Mouse (Mus musculus): Measurements from ENCODE around the gene Ift81. TPM values are rescaled to one million over a fixed set of nuclear protein-coding genes. Genes with fewer than 3 reads are reported as not detected.
"Not testable (repeated sequence)": the region's sequence is repeated elsewhere in the genome, so short reads cannot be mapped to it uniquely, and the experiment has no call there.

Ift81 gene
- 0.93 and 2.7 TPM in 2 replicates for total RNA-seq (2017)

- ATAC-seq (ENCODE audit: extremely low read depth, insufficient number of reproducible peaks, low FRiP score, poor library complexity, severe bottlenecking): peak; percentile 93
These were observed at the start of gene Ift81 for GRCm38 (mm10) chr5:122613908-122614732. Gene Ift81, minus strand, starts transcription at chr5:122614518.

- ATAC-seq (ENCODE audit: extremely low read depth, insufficient number of reproducible peaks, low FRiP score, poor library complexity, severe bottlenecking): no peak
These were observed 48.2 kb upstream of the Ift81 start for GRCm38 (mm10) chr5:122662501-122662900.

- no peak for ATAC-seq (ENCODE audit: extremely low read depth, insufficient number of reproducible peaks, low FRiP score, poor library complexity, severe bottlenecking)
These were observed 42.5 kb upstream of the Ift81 start for GRCm38 (mm10) chr5:122656808-122657207.

- ATAC-seq (ENCODE audit: extremely low read depth, insufficient number of reproducible peaks, low FRiP score, poor library complexity, severe bottlenecking): no peak
These were observed 39.9 kb upstream of the Ift81 start for GRCm38 (mm10) chr5:122654268-122654573.

- ATAC-seq (ENCODE audit: extremely low read depth, insufficient number of reproducible peaks, low FRiP score, poor library complexity, severe bottlenecking): no peak; the same call in 1 of the 2 replicates
These were observed 39.3 kb upstream of the Ift81 start for GRCm38 (mm10) chr5:122653446-122654267.

- peak; percentile 26; the same call in 1 of the 2 replicates for ATAC-seq (ENCODE audit: extremely low read depth, insufficient number of reproducible peaks, low FRiP score, poor library complexity, severe bottlenecking)
These were observed 38.8 kb upstream of the Ift81 start for GRCm38 (mm10) chr5:122653112-122653445.

- no peak for ATAC-seq (ENCODE audit: extremely low read depth, insufficient number of reproducible peaks, low FRiP score, poor library complexity, severe bottlenecking)
These were observed 38.2 kb upstream of the Ift81 start for GRCm38 (mm10) chr5:122652506-122652905.

- no peak for ATAC-seq (ENCODE audit: extremely low read depth, insufficient number of reproducible peaks, low FRiP score, poor library complexity, severe bottlenecking)
These were observed 35.8 kb upstream of the Ift81 start for GRCm38 (mm10) chr5:122650100-122650499.

GRCm38 (mm10) chr5:122649264-122649663, 34.9 kb upstream of the Ift81 start:
- no peak for ATAC-seq (ENCODE audit: extremely low read depth, insufficient number of reproducible peaks, low FRiP score, poor library complexity, severe bottlenecking)

- not testable (repeated sequence) for ATAC-seq (ENCODE audit: extremely low read depth, insufficient number of reproducible peaks, low FRiP score, poor library complexity, severe bottlenecking)
These were observed 33.6 kb upstream of the Ift81 start for GRCm38 (mm10) chr5:122647952-122648374.

GRCm38 (mm10) chr5:122647256-122647924, 33.1 kb upstream of the Ift81 start:
- no peak for ATAC-seq (ENCODE audit: extremely low read depth, insufficient number of reproducible peaks, low FRiP score, poor library complexity, severe bottlenecking)

- no peak for ATAC-seq (ENCODE audit: extremely low read depth, insufficient number of reproducible peaks, low FRiP score, poor library complexity, severe bottlenecking)
These were observed 31.7 kb upstream of the Ift81 start for GRCm38 (mm10) chr5:122646050-122646449.

- ATAC-seq (ENCODE audit: extremely low read depth, insufficient number of reproducible peaks, low FRiP score, poor library complexity, severe bottlenecking): no peak
These were observed 31.0 kb upstream of the Ift81 start for GRCm38 (mm10) chr5:122645290-122645689.

- peak; percentile 68 for ATAC-seq (ENCODE audit: extremely low read depth, insufficient number of reproducible peaks, low FRiP score, poor library complexity, severe bottlenecking)
These were observed 29.8 kb upstream of the Ift81 start for GRCm38 (mm10) chr5:122644111-122644607.

- 0 out of 2 replicates have a peak, but pooled peaks have one; percentile 2 for ATAC-seq (ENCODE audit: extremely low read depth, insufficient number of reproducible peaks, low FRiP score, poor library complexity, severe bottlenecking)
These were observed 29.4 kb upstream of the Ift81 start, which contains the start of gene P2rx7 for GRCm38 (mm10) chr5:122643701-122644100. Gene P2rx7, plus strand, starts transcription at chr5:122643911.

- no peak for ATAC-seq (ENCODE audit: extremely low read depth, insufficient number of reproducible peaks, low FRiP score, poor library complexity, severe bottlenecking)
These were observed 25.7 kb upstream of the Ift81 start for GRCm38 (mm10) chr5:122639986-122640385.

- no peak for ATAC-seq (ENCODE audit: extremely low read depth, insufficient number of reproducible peaks, low FRiP score, poor library complexity, severe bottlenecking)
These were observed 25.2 kb upstream of the Ift81 start for GRCm38 (mm10) chr5:122639517-122639916.

- no peak for ATAC-seq (ENCODE audit: extremely low read depth, insufficient number of reproducible peaks, low FRiP score, poor library complexity, severe bottlenecking)
These were observed 24.0 kb upstream of the Ift81 start for GRCm38 (mm10) chr5:122638296-122638695.

GRCm38 (mm10) chr5:122636958-122637357, 22.6 kb upstream of the Ift81 start:
- no peak for ATAC-seq (ENCODE audit: extremely low read depth, insufficient number of reproducible peaks, low FRiP score, poor library complexity, severe bottlenecking)
